Mouse (Mus musculus): ENCODE results near the gene Cd82. TPM values are rescaled to one million over a fixed set of nuclear protein-coding genes. Genes with fewer than 3 reads are reported as not detected.

The Cd82 gene
- polyA plus RNA-seq, 1 experiment from 2014 or later = 22.2 TPM

GRCm38 (mm10) chr2:93414163-93414562 lies 48.8 kb downstream of the Cd82 start:
- DNase-seq (no peak), ATAC-seq (ENCODE audit: insufficient read depth) (no peak)
- WGBS = 84% methylated on average over 9 of the region's 9 CpGs
- Histone ChIP-seq H3K4me2 (no peak overlapping the region), H3K27me3 (ENCODE audit: insufficient read depth, low read length) (no peaks in the 10 kb centered on the region), H3K4me1 (ENCODE audit: insufficient read depth) (no peaks in the 10 kb centered on the region), H3K36me3 (ENCODE audit: insufficient read depth) (no peaks in the 10 kb centered on the region), H3K4me3 (ENCODE audit: low read depth, low read length) (no peak overlapping the region), H3K9ac (no peak overlapping the region), H3K9me3 (ENCODE audit: low read depth, low read length) (no peaks in the 10 kb centered on the region), H3K27ac (ENCODE audit: low read depth) (no peak overlapping the region)
- no peak for TF ChIP-seq CTCF (IDR thresholded peaks at IDR 0.05; ENCODE audit: low read depth)

GRCm38 (mm10) chr2:93413367-93414014 lies 49.4 kb downstream of the Cd82 start:
- Histone ChIP-seq H3K9ac (no peak overlapping the region), H3K4me3 (ENCODE audit: low read depth, low read length) (no peak overlapping the region), H3K27ac (ENCODE audit: low read depth) (no peak overlapping the region), H3K9me3 (ENCODE audit: low read depth, low read length) (no peaks in the 10 kb centered on the region), H3K27me3 (ENCODE audit: insufficient read depth, low read length) (no peaks in the 10 kb centered on the region), H3K4me2 (no peak overlapping the region), H3K4me1 (ENCODE audit: insufficient read depth) (no peaks in the 10 kb centered on the region), H3K36me3 (ENCODE audit: insufficient read depth) (no peaks in the 10 kb centered on the region)
- peak; percentile 75 for TF ChIP-seq CTCF (IDR thresholded peaks at IDR 0.05; ENCODE audit: low read depth)
- WGBS = 54% methylated on average over 7 of the region's 7 CpGs
- ATAC-seq (ENCODE audit: insufficient read depth) = no peak
- peak; percentile 86 for DNase-seq

DNA sequence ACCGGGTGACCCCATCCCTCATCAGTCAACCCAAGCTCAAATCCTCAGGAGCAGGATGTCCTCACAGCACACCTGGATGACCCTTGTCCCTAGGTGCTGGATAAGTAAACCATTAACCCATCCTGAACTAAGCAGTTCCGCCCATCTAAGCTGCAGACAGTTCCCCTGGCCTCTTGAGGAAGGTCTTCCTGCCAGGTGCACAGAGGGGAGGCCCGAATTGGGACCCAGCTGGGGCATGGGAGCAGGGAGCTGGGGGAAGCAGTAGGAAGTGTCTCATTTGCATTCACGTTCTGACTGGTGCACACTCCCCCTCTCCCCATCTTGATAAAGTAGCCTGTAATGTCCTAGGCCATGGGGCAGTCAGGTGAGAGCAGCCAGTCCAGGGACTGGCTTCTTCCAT lies 50.8 kb downstream of the Cd82 start:
- DNase-seq = no peak
- Histone ChIP-seq H3K36me3 (ENCODE audit: insufficient read depth) (no peaks in the 10 kb centered on the region), H3K27me3 (ENCODE audit: insufficient read depth, low read length) (no peaks in the 10 kb centered on the region), H3K4me1 (ENCODE audit: insufficient read depth) (no peaks in the 10 kb centered on the region), H3K4me2 (no peak overlapping the region), H3K9ac (no peak overlapping the region), H3K9me3 (ENCODE audit: low read depth, low read length) (no peaks in the 10 kb centered on the region), H3K4me3 (ENCODE audit: low read depth, low read length) (no peak overlapping the region), H3K27ac (ENCODE audit: low read depth) (no peak overlapping the region)
- ATAC-seq (ENCODE audit: insufficient read depth) = no peak
- 30% methylated on average over 4 of the region's 4 CpGs for WGBS
- TF ChIP-seq CTCF (IDR thresholded peaks at IDR 0.05; ENCODE audit: low read depth) = no peak

DNA sequence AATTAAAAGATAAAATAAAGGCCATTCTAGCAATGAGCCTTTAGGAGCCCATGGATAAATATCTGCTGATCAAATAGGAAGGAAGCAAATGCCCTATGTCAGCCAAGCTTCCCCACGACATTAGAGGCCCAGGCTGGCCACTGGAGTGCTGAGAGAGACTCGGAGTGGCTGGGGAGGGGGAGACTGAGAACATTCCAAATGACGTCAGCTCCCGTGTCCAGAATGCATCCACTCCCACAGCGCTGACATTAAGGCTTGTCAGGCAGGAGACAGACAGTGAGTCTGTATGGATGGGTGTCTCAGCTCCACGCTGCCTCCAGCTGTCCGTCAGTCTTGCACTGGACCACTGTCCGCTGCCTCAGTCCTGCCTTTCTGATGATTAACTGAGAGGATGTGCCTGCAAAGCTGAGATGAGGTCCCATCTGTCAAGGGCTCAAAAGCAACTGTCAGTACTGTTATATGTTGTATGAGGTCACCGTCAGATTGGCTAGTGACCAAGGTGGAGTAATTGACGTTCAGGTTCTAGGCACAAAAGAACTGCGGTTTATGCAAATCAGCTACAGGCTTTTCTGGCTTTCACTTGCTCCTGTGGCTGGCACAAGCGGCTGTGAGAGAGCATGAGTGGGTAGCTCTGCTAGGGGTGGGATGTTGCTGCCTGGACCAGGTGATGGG lies 51.9 kb downstream of the Cd82 start:
- DNase-seq (peak; percentile 22), ATAC-seq (ENCODE audit: insufficient read depth) (no peak)
- Histone ChIP-seq H3K36me3 (ENCODE audit: insufficient read depth) (no peaks in the 10 kb centered on the region), H3K27ac (ENCODE audit: low read depth) (no peak overlapping the region), H3K4me3 (ENCODE audit: low read depth, low read length) (no peak overlapping the region), H3K27me3 (ENCODE audit: insufficient read depth, low read length) (no peaks in the 10 kb centered on the region), H3K9ac (no peak overlapping the region), H3K9me3 (ENCODE audit: low read depth, low read length) (no peaks in the 10 kb centered on the region), H3K4me2 (no peak overlapping the region), H3K4me1 (ENCODE audit: insufficient read depth) (no peaks in the 10 kb centered on the region)
- no peak for TF ChIP-seq CTCF (IDR thresholded peaks at IDR 0.05; ENCODE audit: low read depth)
- WGBS = 38% methylated on average over 12 of the region's 12 CpGs

DNA sequence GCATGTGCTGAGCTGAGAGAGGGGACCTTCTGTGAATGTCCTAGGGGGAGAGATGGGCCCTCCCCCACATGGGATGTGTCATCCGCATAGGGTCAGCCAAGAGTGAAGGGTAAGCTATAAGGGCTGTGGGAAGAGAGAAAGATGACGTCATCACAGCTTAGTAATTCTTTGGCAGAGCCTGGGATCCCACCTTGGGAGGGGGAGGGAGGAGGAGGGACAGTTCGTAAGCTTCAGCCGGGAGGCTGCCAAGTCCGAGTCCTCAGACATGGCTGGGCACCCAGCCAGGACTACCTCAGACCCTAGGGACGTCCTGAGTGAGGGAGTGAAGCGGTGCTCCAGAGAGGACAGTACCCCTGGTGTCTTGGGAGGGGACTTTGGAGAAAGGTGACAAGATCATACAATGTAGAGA lies 57.9 kb downstream of the Cd82 start:
- WGBS = 14% methylated on average over 7 of the region's 7 CpGs
- Histone ChIP-seq H3K9me3 (ENCODE audit: low read depth, low read length) (no peaks in the 10 kb centered on the region), H3K27me3 (ENCODE audit: insufficient read depth, low read length) (no peaks in the 10 kb centered on the region), H3K4me3 (ENCODE audit: low read depth, low read length) (no peak overlapping the region), H3K4me2 (no peak overlapping the region), H3K36me3 (ENCODE audit: insufficient read depth) (no peaks in the 10 kb centered on the region), H3K9ac (no peak overlapping the region), H3K4me1 (ENCODE audit: insufficient read depth) (peaks cover 6% of the 10 kb centered on the region; the same call in 1 of the 2 replicates), H3K27ac (ENCODE audit: low read depth) (no peak overlapping the region)
- ATAC-seq (ENCODE audit: insufficient read depth) (peak; percentile 74), DNase-seq (peak; percentile 79)
- no peak for TF ChIP-seq CTCF (IDR thresholded peaks at IDR 0.05; ENCODE audit: low read depth)

- Histone ChIP-seq H3K9ac (no peak overlapping the region), H3K4me2 (no peak overlapping the region), H3K4me3 (ENCODE audit: low read depth, low read length) (no peak overlapping the region), H3K27me3 (ENCODE audit: insufficient read depth, low read length) (no peaks in the 10 kb centered on the region), H3K36me3 (ENCODE audit: insufficient read depth) (no peaks in the 10 kb centered on the region), H3K9me3 (ENCODE audit: low read depth, low read length) (no peaks in the 10 kb centered on the region), H3K4me1 (ENCODE audit: insufficient read depth) (peaks cover 6% of the 10 kb centered on the region; the same call in 1 of the 2 replicates), H3K27ac (ENCODE audit: low read depth) (no peak overlapping the region)
- TF ChIP-seq CTCF (IDR thresholded peaks at IDR 0.05; ENCODE audit: low read depth) = peak; percentile 58
- WGBS = 22% methylated on average over 4 of the region's 4 CpGs
- DNase-seq = peak; percentile 34
- no peak for ATAC-seq (ENCODE audit: insufficient read depth)
These were observed 58.8 kb downstream of the Cd82 start for GRCm38 (mm10) chr2:93404169-93404568.

- WGBS = 83% methylated on average over 6 of the region's 6 CpGs
- no peak overlapping the region for H3K4me3 ChIP-seq (ENCODE audit: low read depth, low read length)
- H3K27me3 ChIP-seq (ENCODE audit: insufficient read depth, low read length) = no peaks in the 10 kb centered on the region
- H3K9me3 ChIP-seq (ENCODE audit: low read depth, low read length) = no peaks in the 10 kb centered on the region
- no peak for TF ChIP-seq CTCF (IDR thresholded peaks at IDR 0.05; ENCODE audit: low read depth)
- no peak overlapping the region for H3K9ac ChIP-seq
- peaks cover 6% of the 10 kb centered on the region; the same call in 1 of the 2 replicates for H3K4me1 ChIP-seq (ENCODE audit: insufficient read depth)
- H3K27ac ChIP-seq (ENCODE audit: low read depth) = no peak overlapping the region
- no peak overlapping the region for H3K4me2 ChIP-seq
- ATAC-seq (ENCODE audit: insufficient read depth) = no peak
- DNase-seq = no peak
- no peaks in the 10 kb centered on the region for H3K36me3 ChIP-seq (ENCODE audit: insufficient read depth)
These were observed 59.7 kb downstream of the Cd82 start for GRCm38 (mm10) chr2:93403267-93403666.
